Mouse (Mus musculus) kidney, adult 2 months (tissue): Measurements from ENCODE around the gene Ahrr. TPM values are rescaled to one million over a fixed set of nuclear protein-coding genes. Genes with fewer than 3 reads are reported as not detected.

Source experiments
- DNase-seq: peaks from one replicate; pipeline ENCODE4 v3.0.0; 2021
- H3K27ac ChIP-seq: fragments of 200-500 bp; 2 replicates; pipeline ENCODE4 v1.5.1; 2012; ENCODE audit warnings: low read depth, low read length, control low read depth, inconsistent platforms; ENCODE audit not compliant: insufficient read depth
- H3K27me3 ChIP-seq: fragments of 200-500 bp; replicated peaks from 2 replicates; pipeline ENCODE4 v1.6.1; 2012; ENCODE audit warnings: mild to moderate bottlenecking, moderate library complexity, low read length, inconsistent platforms; ENCODE audit not compliant: control insufficient read depth, insufficient read depth
- H3K36me3 ChIP-seq: fragments of 200-500 bp; 2 replicates; pipeline ENCODE4 v1.6.1; 2012; ENCODE audit warnings: mild to moderate bottlenecking, moderate library complexity, low read length, inconsistent platforms; ENCODE audit not compliant: control insufficient read depth, insufficient read depth
- H3K4me1 ChIP-seq: fragments of 200-500 bp; 2 replicates; pipeline ENCODE4 v1.6.1; 2011; ENCODE audit warnings: low read length; ENCODE audit not compliant: control insufficient read depth, insufficient read depth
- H3K4me3 ChIP-seq: fragments of 200-500 bp; 2 replicates; pipeline ENCODE4 v1.5.1; 2011; ENCODE audit warnings: mild to moderate bottlenecking, low read depth, low read length, control low read depth; ENCODE audit not compliant: insufficient read depth
- CTCF ChIP-seq: fragments of 200-500 bp; conservative IDR thresholded peaks from 2 replicates; pipeline ENCODE4 v1.5.1; 2011; ENCODE audit warnings: low read depth, mild to moderate bottlenecking, control low read depth, low read length, moderate library complexity, mixed read lengths; ENCODE audit not compliant: insufficient read depth, insufficient read length
- POLR2A ChIP-seq: fragments of 200-500 bp; IDR thresholded peaks from one replicate; pipeline ENCODE4 v1.6.1; 2011; ENCODE audit warnings: low read depth, low read length, control low read depth
- WGBS: fragments of 180-500 bp; shearing (Covaris S2); methylation state at CpG from one replicate; pipeline ENCODE4 v1.1.7; 2018; 5-methylcytosine and 5-hydroxymethylcytosine counted together
- polyA plus RNA-seq: library from polyadenylated mRNA; depleted of rRNA; stranded (reverse); fragments of >200 nt; gene quantifications from 2 replicates; pipeline ENCODE4 v1.2.3, GENCODE M21; 2012

Gene Ahrr
- polyA plus RNA-seq, 1 experiment = 0.55 TPM

- Histone ChIP-seq H3K36me3 (no peaks in the 10 kb centered on the region), H3K4me3 (no peak overlapping the region), H3K4me1 (no peaks in the 10 kb centered on the region), H3K27me3 (no peaks in the 10 kb centered on the region), H3K27ac (no peak overlapping the region)
- TF ChIP-seq POLR2A = no peak
- no peak for TF ChIP-seq CTCF
- WGBS = 22% methylated on average over 17 of the region's 17 CpGs
- DNase-seq = peak; percentile 72
These were observed 46.8 kb downstream of the Ahrr start for GRCm38 (mm10) chr13:74245214-74245898.

DNA sequence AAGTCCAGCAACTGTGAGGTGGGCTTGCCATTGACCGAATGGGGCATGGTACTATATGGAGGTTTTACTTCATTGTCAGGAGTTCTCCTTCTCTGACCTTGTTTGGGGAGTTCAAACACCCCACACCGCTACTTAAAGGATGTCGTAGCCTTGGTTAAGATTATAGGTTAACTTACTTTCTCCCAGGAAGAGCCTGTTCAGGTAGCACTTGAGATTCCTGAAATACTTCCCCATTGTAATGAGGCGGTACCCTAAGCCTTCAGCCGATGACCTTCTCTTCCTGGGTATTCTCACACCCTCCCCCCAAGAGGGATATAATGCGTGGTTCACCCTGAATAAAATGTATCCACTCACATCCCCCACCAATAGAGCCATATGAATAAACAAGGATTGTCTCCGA, 54.6 kb downstream of the Ahrr start:
- TF ChIP-seq POLR2A (no peak), CTCF (no peak)

DNA sequence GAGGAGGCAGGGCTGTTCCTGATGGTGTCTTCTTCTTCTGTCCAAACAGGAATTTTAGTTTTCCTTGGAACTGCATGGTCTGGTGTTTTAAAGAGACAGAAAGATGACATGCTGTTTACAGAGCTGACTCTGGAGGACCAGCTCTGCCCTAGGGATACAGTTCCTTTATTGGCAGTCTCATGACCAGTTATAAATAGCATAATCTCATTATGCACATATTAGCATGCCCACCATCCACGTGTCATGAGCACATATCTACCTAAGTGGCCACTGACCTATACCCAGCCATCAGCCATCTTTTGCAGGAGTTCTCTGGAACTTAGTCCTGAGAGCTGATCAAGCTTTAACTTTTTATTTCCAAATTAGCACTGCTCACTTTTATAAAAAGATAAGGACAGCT, 71.5 kb downstream of the Ahrr start:
- 22% methylated on average over 1 of the region's 1 CpGs for WGBS

More for the DNA sequence above, 54.6 kb downstream of the Ahrr start:
- Histone ChIP-seq H3K4me1 (no peaks in the 10 kb centered on the region), H3K4me3 (no peak overlapping the region), H3K27me3 (no peaks in the 10 kb centered on the region), H3K36me3 (no peaks in the 10 kb centered on the region), H3K27ac (no peak overlapping the region)
- DNase-seq = no peak
- 65% methylated on average over 7 of the region's 7 CpGs for WGBS

DNA sequence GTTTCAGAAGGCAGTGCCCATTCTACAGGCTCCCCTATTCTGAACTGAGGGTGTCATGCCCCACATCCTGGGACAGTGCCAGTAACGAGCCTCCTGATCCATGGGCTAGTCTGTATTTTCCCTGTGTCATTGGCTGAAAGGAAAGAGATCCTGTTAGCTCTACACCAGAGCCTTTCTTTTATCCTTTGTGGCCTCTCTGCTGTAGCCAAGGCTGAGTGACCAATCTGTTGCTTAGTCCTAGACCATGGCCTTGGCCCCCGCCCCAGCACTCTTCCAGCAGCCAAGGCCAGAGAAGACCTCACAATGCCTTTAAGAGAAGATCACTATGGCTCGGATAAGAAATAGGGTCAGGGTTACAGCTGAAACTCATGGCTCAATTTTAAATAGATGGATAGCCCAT, 73.7 kb downstream of the Ahrr start:
- Histone ChIP-seq H3K4me1 (no peaks in the 10 kb centered on the region), H3K27ac (no peak overlapping the region), H3K36me3 (no peaks in the 10 kb centered on the region), H3K27me3 (no peaks in the 10 kb centered on the region), H3K4me3 (no peak overlapping the region)
- no peak for TF ChIP-seq POLR2A
- no peak for TF ChIP-seq CTCF
- no peak for DNase-seq
- WGBS = 81% methylated on average over 3 of the region's 3 CpGs

More for the DNA sequence above, 71.5 kb downstream of the Ahrr start:
- no peak overlapping the region for H3K27ac ChIP-seq
- no peaks in the 10 kb centered on the region for H3K4me1 ChIP-seq
- no peaks in the 10 kb centered on the region for H3K36me3 ChIP-seq
- no peaks in the 10 kb centered on the region for H3K27me3 ChIP-seq
- DNase-seq = no peak
- no peak overlapping the region for H3K4me3 ChIP-seq
- no peak for TF ChIP-seq CTCF
- no peak for TF ChIP-seq POLR2A

GRCm38 (mm10) chr13:74208986-74209345, 83.2 kb downstream of the Ahrr start:
- WGBS = 14% methylated on average over 12 of the region's 12 CpGs
- Histone ChIP-seq H3K4me3 (peak overlapping the region; percentile 94), H3K27ac (peak overlapping the region; percentile 92), H3K27me3 (no peaks in the 10 kb centered on the region), H3K4me1 (no peaks in the 10 kb centered on the region), H3K36me3 (no peaks in the 10 kb centered on the region)
- DNase-seq = no peak
- no peak for TF ChIP-seq CTCF
- TF ChIP-seq POLR2A = no peak

GRCm38 (mm10) chr13:74208317-74208985, 83.7 kb downstream of the Ahrr start, which contains the start of gene Exoc3:
Gene Exoc3, minus strand, starts transcription at chr13:74208732.
- no peaks in the 10 kb centered on the region for H3K36me3 ChIP-seq
- H3K27ac ChIP-seq = peak within 1 kb of the TSS; percentile 92
- DNase-seq = peak; percentile 95
- no peaks in the 10 kb centered on the region for H3K27me3 ChIP-seq
- H3K4me1 ChIP-seq = no peaks in the 10 kb centered on the region
- WGBS = under 1% methylated on average over 39 of the region's 39 CpGs
- TF ChIP-seq POLR2A = peak; percentile 89
- no peak for TF ChIP-seq CTCF
- H3K4me3 ChIP-seq = peak within 1 kb of the TSS; percentile 94

DNA sequence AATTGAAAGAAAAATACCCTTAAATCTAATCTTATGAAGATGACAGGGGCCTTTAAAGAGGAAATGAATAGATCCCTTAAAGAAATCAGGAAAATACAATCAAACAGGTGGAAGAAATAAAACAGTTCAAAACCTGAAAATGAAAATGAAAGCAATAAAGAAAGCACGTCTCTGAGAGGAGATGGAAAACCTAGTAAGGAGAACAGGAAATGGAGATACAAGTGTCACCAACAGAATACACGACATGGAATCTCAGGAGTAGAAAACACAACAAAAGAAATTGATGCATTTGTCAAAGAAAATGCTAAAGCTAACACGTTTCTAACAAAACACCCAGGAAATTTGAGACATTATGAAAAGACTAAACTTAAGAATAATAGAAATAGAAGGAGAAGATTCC, 95.7 kb downstream of the Ahrr start:
- Histone ChIP-seq H3K4me3 (no peak overlapping the region), H3K27me3 (no peaks in the 10 kb centered on the region), H3K4me1 (no peaks in the 10 kb centered on the region), H3K36me3 (peaks cover 3% of the 10 kb centered on the region; the same call in 1 of the 2 replicates), H3K27ac (no peak overlapping the region)
- no peak for DNase-seq
- TF ChIP-seq CTCF (no peak), POLR2A (no peak)
- WGBS = 66% methylated on average over 3 of the region's 3 CpGs
